Mouse (Mus musculus) heart, adult 2 months (tissue): Measurements from ENCODE around the gene Arhgap18.

Experiments
- CTCF ChIP-seq: fragments of 200-600 bp; IDR thresholded peaks from 2 replicates; pipeline ENCODE4 v1.8.1; 2022; ENCODE audit warnings: antibody characterized with exemption, mild to moderate bottlenecking, moderate library complexity
- EP300 ChIP-seq: fragments of 200-500 bp; IDR thresholded peaks from 2 replicates; pipeline ENCODE4 v1.6.1; 2011; ENCODE audit warnings: low read depth, low read length, control low read depth; ENCODE audit not compliant: insufficient read depth
- POLR2A ChIP-seq: fragments of 200-500 bp; IDR thresholded peaks from 2 replicates; pipeline ENCODE4 v1.6.1; 2011; ENCODE audit warnings: mild to moderate bottlenecking, low read depth, low read length, control low read depth; ENCODE audit not compliant: insufficient read depth

DNA sequence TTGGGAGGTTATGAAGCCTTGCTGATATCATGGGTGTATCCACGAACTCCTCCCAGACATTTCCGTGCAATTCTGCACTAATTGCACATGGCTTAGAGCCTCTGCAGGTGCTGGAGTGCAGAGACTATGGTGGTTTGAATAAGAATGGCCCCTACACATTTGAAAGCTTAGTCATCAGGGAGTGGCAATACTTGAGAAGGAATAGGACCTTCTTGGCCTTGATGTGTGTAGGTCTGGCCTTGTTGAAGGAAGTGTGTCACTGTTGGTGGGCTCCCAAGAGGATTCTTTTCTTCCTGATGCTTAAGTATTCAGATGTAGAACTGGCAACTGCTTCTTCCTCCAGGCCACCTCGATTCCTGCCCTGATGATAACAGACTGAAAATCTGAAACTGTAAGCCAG lies 205.3 kb downstream of the Arhgap18 start:
- TF ChIP-seq POLR2A (no peak), CTCF (no peak), EP300 (no peak)
